ENCODE assay signal across 8 mouse cellular contexts in the genomic region with DNA sequence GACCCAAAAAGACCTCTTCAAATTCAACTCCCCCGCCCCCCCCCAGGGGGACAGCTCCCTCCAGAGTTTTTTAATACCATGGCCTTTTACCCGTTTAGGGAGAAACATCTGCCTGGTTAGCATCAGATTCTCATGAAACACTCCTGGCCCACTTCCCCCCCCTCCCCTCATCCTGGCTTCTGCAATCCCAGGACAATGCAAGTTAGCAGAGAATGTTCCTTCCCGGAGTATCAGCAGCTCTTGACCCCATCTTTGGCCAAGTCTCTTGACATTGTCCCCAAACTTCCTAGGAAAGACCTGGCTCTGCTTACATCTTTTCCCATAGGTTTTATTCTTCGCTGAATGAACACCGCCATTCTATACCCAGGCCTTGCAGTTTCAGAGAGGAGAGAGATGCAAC. TPM values are rescaled to one million over a fixed set of nuclear protein-coding genes. Genes with fewer than 3 reads are reported as not detected.
A peak's percentile ranks its signal among the peaks of the same experiment; 100 is the strongest.
DNase-seq lines count a peak whose midpoint lies in the region; ATAC-seq and TF ChIP-seq lines count a peak whose summit lies in the region.

No protein-coding gene starts in this region.

- H3K4me3 ChIP-seq in erythroblast, embryonic 14.5 days (replicated peaks): peak overlapping the region; percentile 87
- peak overlapping the region; percentile 66 for H3K4me3 ChIP-seq in thymus, adult 2 months (ENCODE audit: control insufficient read depth, insufficient read depth, low read length)
- peak overlapping the region; percentile 88 for H3K4me3 ChIP-seq in liver, embryonic 12.5 days

- H3K4me2 ChIP-seq in liver, embryonic 12.5 days: peak overlapping the region; percentile 76

- H3K36me3 ChIP-seq in erythroblast, embryonic 14.5 days (ENCODE audit: control insufficient read depth): peaks cover 52% of the 10 kb centered on the region
- 0 out of 2 replicates have a peak, but pooled peaks cover 4% of the 10 kb centered on the region for H3K36me3 ChIP-seq in thymus, adult 2 months (ENCODE audit: control insufficient read depth, insufficient read depth, low read length)
- peaks cover 69% of the 10 kb centered on the region for H3K36me3 ChIP-seq in liver, embryonic 12.5 days

- peaks cover 50% of the 10 kb centered on the region for H3K4me1 ChIP-seq in erythroblast, embryonic 14.5 days (ENCODE audit: control insufficient read depth)
- peaks cover 12% of the 10 kb centered on the region for H3K4me1 ChIP-seq in thymus, adult 2 months (replicated peaks; ENCODE audit: control insufficient read depth, insufficient read depth, low read length)
- peaks cover 39% of the 10 kb centered on the region for H3K4me1 ChIP-seq in liver, embryonic 12.5 days

- ATAC-seq in erythroblast, adult 5-6 weeks (replicated peaks; ENCODE audit: low FRiP score, poor library complexity, severe bottlenecking): no peak
- ATAC-seq in liver, embryonic 12.5 days: no peak

- H3K9me3 ChIP-seq in erythroblast, embryonic 14.5 days (ENCODE audit: control insufficient read depth, low read length): peaks cover 12% of the 10 kb centered on the region
- 0 out of 2 replicates have a peak, but pooled peaks cover 5% of the 10 kb centered on the region for H3K9me3 ChIP-seq in liver, embryonic 12.5 days (replicated peaks)

- WGBS in thymus, adult 2 months: 54% methylated on average over 5 of the region's 5 CpGs
- WGBS in liver, embryonic 12.5 days (ENCODE audit: insufficient replicate concordance): 42% methylated on average over 5 of the region's 5 CpGs

- H3K27me3 ChIP-seq in erythroblast, embryonic 14.5 days (ENCODE audit: control insufficient read depth): no peaks in the 10 kb centered on the region
- no peaks in the 10 kb centered on the region for H3K27me3 ChIP-seq in thymus, adult 2 months (ENCODE audit: control insufficient read depth, insufficient read depth, low read length)
- H3K27me3 ChIP-seq in liver, embryonic 12.5 days (replicated peaks): no peaks in the 10 kb centered on the region

- DNase-seq in thymus, adult 2 months: no peak
- DNase-seq in thymus, postnatal 14 days: no peak
- DNase-seq in urinary bladder, postnatal 4 days (ENCODE audit: low spot score in 2 of 2): no peak
- no peak for DNase-seq in MN1 (ENCODE audit: low spot score)
- no peak for DNase-seq in left cerebral cortex, adult 9 months (ENCODE audit: low spot score in 2 of 2)

- no peak for TF ChIP-seq POLR2A in thymus, adult 2 months (IDR thresholded peaks at IDR 0.05; ENCODE audit: control insufficient read depth, extremely low read depth, insufficient read depth, low read length, poor library complexity)

- H3K9ac ChIP-seq in liver, embryonic 12.5 days: peak overlapping the region; percentile 95

- no peak for TF ChIP-seq CTCF in thymus, adult 2 months (IDR thresholded peaks at IDR 0.05; ENCODE audit: borderline replicate concordance, control insufficient read depth, extremely low read depth, insufficient read depth, low read length, poor library complexity)

- H3K27ac ChIP-seq in thymus, adult 2 months (ENCODE audit: control insufficient read depth, insufficient read depth, low read length): peak overlapping the region; percentile 62; the same call in 1 of the 2 replicates
- H3K27ac ChIP-seq in liver, embryonic 12.5 days: peak overlapping the region; percentile 97

RNA-seq across cellular contexts. Expression of a gene that starts 0.8 kb away (rescaled TPM):
- polyA plus RNA-seq in erythroblast, embryonic 14.5 days (2012): 0.06 TPM in 1 of 2 replicates, not detected in the other
- total RNA-seq in erythroblast, adult 5-6 weeks (2015; ENCODE audit: low replicate concordance): not detected in 2 replicates
- not detected in 2 replicates for total RNA-seq in erythroblast, adult 5-6 weeks (2017; ENCODE audit: low replicate concordance)
- 0.52 and 0.97 TPM in 2 replicates for polyA plus RNA-seq in thymus, adult 2 months (2012; rRNA removed)
- 2.2 and 2.4 TPM in 2 replicates for polyA plus RNA-seq in liver, embryonic 12.5 days (2016; fragmentation: Nextera tagmentation; extraction: Ambion mirVana)

RNA-seq across cellular contexts. Expression of a gene that starts 1.0 kb away (rescaled TPM):
- polyA plus RNA-seq in erythroblast, embryonic 14.5 days (2012): 1.7 and 1.8 TPM in 2 replicates
- total RNA-seq in erythroblast, adult 5-6 weeks (2015; ENCODE audit: low replicate concordance): 2.3 and 3.1 TPM in 2 replicates
- total RNA-seq in erythroblast, adult 5-6 weeks (2017; ENCODE audit: low replicate concordance): 1.7 and 2.2 TPM in 2 replicates
- 105 and 120 TPM in 2 replicates for polyA plus RNA-seq in thymus, adult 2 months (2012; rRNA removed)
- 2.6 and 2.7 TPM in 2 replicates for polyA plus RNA-seq in liver, embryonic 12.5 days (2016; fragmentation: Nextera tagmentation; extraction: Ambion mirVana)

RNA-seq across cellular contexts. Expression of a gene that starts 5.9 kb away (rescaled TPM):
- polyA plus RNA-seq in erythroblast, embryonic 14.5 days (2012): not detected in 2 replicates
- total RNA-seq in erythroblast, adult 5-6 weeks (2015; ENCODE audit: low replicate concordance): not detected in 2 replicates
- total RNA-seq in erythroblast, adult 5-6 weeks (2017; ENCODE audit: low replicate concordance): not detected in 2 replicates
- polyA plus RNA-seq in thymus, adult 2 months (2012; rRNA removed): not detected in 2 replicates
- polyA plus RNA-seq in liver, embryonic 12.5 days (2016; fragmentation: Nextera tagmentation; extraction: Ambion mirVana): 0.62 and 1.0 TPM in 2 replicates

RNA-seq across cellular contexts. Expression of a gene that starts 6.7 kb away (rescaled TPM):
- 3.5 and 6.0 TPM in 2 replicates for polyA plus RNA-seq in erythroblast, embryonic 14.5 days (2012)
- total RNA-seq in erythroblast, adult 5-6 weeks (2015; ENCODE audit: low replicate concordance): 6.7 and 9.2 TPM in 2 replicates
- total RNA-seq in erythroblast, adult 5-6 weeks (2017; ENCODE audit: low replicate concordance): 2.6 and 4.2 TPM in 2 replicates
- 79.3 and 85.2 TPM in 2 replicates for polyA plus RNA-seq in thymus, adult 2 months (2012; rRNA removed)
- polyA plus RNA-seq in liver, embryonic 12.5 days (2016; fragmentation: Nextera tagmentation; extraction: Ambion mirVana): 29.4 TPM in 2 replicates

RNA-seq across cellular contexts. Expression of a gene that starts 7.0 kb away (rescaled TPM):
- 6.2 and 8.1 TPM in 2 replicates for polyA plus RNA-seq in erythroblast, embryonic 14.5 days (2012)
- 4.6 and 10.2 TPM in 2 replicates for total RNA-seq in erythroblast, adult 5-6 weeks (2015; ENCODE audit: low replicate concordance)
- total RNA-seq in erythroblast, adult 5-6 weeks (2017; ENCODE audit: low replicate concordance): 4.6 and 7.8 TPM in 2 replicates
- 52.2 and 54.6 TPM in 2 replicates for polyA plus RNA-seq in thymus, adult 2 months (2012; rRNA removed)
- polyA plus RNA-seq in liver, embryonic 12.5 days (2016; fragmentation: Nextera tagmentation; extraction: Ambion mirVana): 11.5 and 11.7 TPM in 2 replicates

Comparison
In these comparisons a context has a peak if more than half of its experiments do, and no peak if none do; other contexts are left out.
1. RNA of a gene that starts 1.0 kb away (polyA plus RNA-seq): 105 to 120 TPM in thymus, adult 2 months; 2.6 to 2.7 TPM in liver, embryonic 12.5 days and 1.7 to 1.8 TPM in erythroblast, embryonic 14.5 days; every median in the first group is over 10 times any median in the second.
2. Peak in every context shown above with its lines, with median percentiles within 50 percentile points of each other: H3K4me3 ChIP-seq.